Mouse (Mus musculus) testis, adult 2 months (tissue): Measurements from ENCODE around the gene Trim80. TPM values are rescaled to one million over a fixed set of nuclear protein-coding genes. Genes with fewer than 3 reads are reported as not detected.
"Not testable (repeated sequence)": the region's sequence is repeated elsewhere in the genome, so short reads cannot be mapped to it uniquely, and the experiment has no call there.

Experiments
- H3K27ac ChIP-seq: fragments of 200-500 bp; 2 replicates; pipeline ENCODE4 v1.5.1; 2012; ENCODE audit warnings: low read depth, low read length; ENCODE audit not compliant: control insufficient read depth, insufficient read depth
- H3K27me3 ChIP-seq: fragments of 200-500 bp; 2 replicates; pipeline ENCODE4 v1.6.1; 2012; ENCODE audit warnings: mild to moderate bottlenecking, low read length, moderate library complexity; ENCODE audit not compliant: control insufficient read depth, insufficient read depth
- H3K36me3 ChIP-seq: fragments of 200-500 bp; 2 replicates; pipeline ENCODE4 v1.6.1; 2012; ENCODE audit warnings: mild to moderate bottlenecking, low read length; ENCODE audit not compliant: control insufficient read depth, insufficient read depth
- H3K4me1 ChIP-seq: fragments of 200-500 bp; 2 replicates; pipeline ENCODE4 v1.6.1; 2012; ENCODE audit warnings: low read length; ENCODE audit not compliant: control insufficient read depth, insufficient read depth
- H3K4me3 ChIP-seq: fragments of 200-500 bp; 2 replicates; pipeline ENCODE4 v1.5.1; 2012; ENCODE audit warnings: low read depth, mild to moderate bottlenecking, low read length, moderate library complexity, mixed read lengths; ENCODE audit not compliant: control insufficient read depth
- CTCF ChIP-seq: fragments of 200-500 bp; IDR thresholded peaks from 2 replicates; pipeline ENCODE4 v1.5.1; 2012; ENCODE audit warnings: low read depth, mild to moderate bottlenecking, inconsistent platforms, low read length, moderate library complexity; ENCODE audit not compliant: control insufficient read depth, insufficient read depth, insufficient replicate concordance
- POLR2A ChIP-seq: fragments of 200-500 bp; IDR thresholded peaks from 2 replicates; pipeline ENCODE4 v1.6.1; 2012; ENCODE audit warnings: low read depth, mild to moderate bottlenecking, inconsistent platforms, low read length, moderate library complexity; ENCODE audit not compliant: control insufficient read depth
- polyA plus RNA-seq: library from polyadenylated mRNA; depleted of rRNA; stranded (reverse); fragments of >200 nt; gene quantifications from 2 replicates; pipeline ENCODE4 v1.2.3, GENCODE M21; 2012

Gene Trim80
- polyA plus RNA-seq, 1 experiment, result 307 TPM

- H3K27ac ChIP-seq, result peak overlapping the region; percentile 67
- TF ChIP-seq CTCF (no peak), POLR2A (no peak)
These were observed 35.5 kb downstream of the Trim80 start for GRCm38 (mm10) chr11:115475758-115476237.

GRCm38 (mm10) chr11:115476630-115477029 is 36.3 kb downstream of the Trim80 start:
- H3K27ac ChIP-seq, H3K36me3 ChIP-seq: not testable (repeated sequence)
- H3K4me1 ChIP-seq, result peaks cover 16% of the 10 kb centered on the region

More at GRCm38 (mm10) chr11:115475758-115476237, 35.5 kb downstream of the Trim80 start:
- H3K36me3 ChIP-seq, result no peaks in the 10 kb centered on the region
- no peaks in the 10 kb centered on the region for H3K27me3 ChIP-seq
- H3K4me1 ChIP-seq, result peaks cover 16% of the 10 kb centered on the region
- peak overlapping the region; percentile 92 for H3K4me3 ChIP-seq

GRCm38 (mm10) chr11:115477388-115477787 is 37.0 kb downstream of the Trim80 start:
- not testable (repeated sequence) for H3K27me3 ChIP-seq, H3K4me3 ChIP-seq, H3K36me3 ChIP-seq, H3K27ac ChIP-seq
- H3K4me1 ChIP-seq, result peaks cover 16% of the 10 kb centered on the region

More at GRCm38 (mm10) chr11:115476630-115477029, 36.3 kb downstream of the Trim80 start:
- H3K27me3 ChIP-seq, H3K4me3 ChIP-seq: not testable (repeated sequence)

GRCm38 (mm10) chr11:115478296-115478938 is 38.1 kb downstream of the Trim80 start:
- H3K4me3 ChIP-seq, result no peak overlapping the region
- TF ChIP-seq CTCF (no peak), POLR2A (no peak)
- H3K4me1 ChIP-seq, result peaks cover 16% of the 10 kb centered on the region
- H3K27me3 ChIP-seq, result no peaks in the 10 kb centered on the region
- no peaks in the 10 kb centered on the region for H3K36me3 ChIP-seq
- H3K27ac ChIP-seq, result no peak overlapping the region

GRCm38 (mm10) chr11:115481553-115482259 is 41.4 kb downstream of the Trim80 start:
- TF ChIP-seq POLR2A (no peak), CTCF (no peak)
- no peaks in the 10 kb centered on the region for H3K36me3 ChIP-seq
- H3K27ac ChIP-seq, result no peak overlapping the region

GRCm38 (mm10) chr11:115483278-115483677 is 42.9 kb downstream of the Trim80 start:
- Histone ChIP-seq H3K27me3 (no peaks in the 10 kb centered on the region), H3K4me3 (no peak overlapping the region), H3K4me1 (no peaks in the 10 kb centered on the region), H3K36me3 (no peaks in the 10 kb centered on the region), H3K27ac (no peak overlapping the region)
- TF ChIP-seq CTCF, result no peak

More at GRCm38 (mm10) chr11:115481553-115482259, 41.4 kb downstream of the Trim80 start:
- no peaks in the 10 kb centered on the region for H3K27me3 ChIP-seq
- no peaks in the 10 kb centered on the region for H3K4me1 ChIP-seq
- H3K4me3 ChIP-seq, result no peak overlapping the region

- Histone ChIP-seq H3K36me3 (no peaks in the 10 kb centered on the region), H3K4me1 (no peaks in the 10 kb centered on the region), H3K27me3 (no peaks in the 10 kb centered on the region), H3K27ac (no peak overlapping the region), H3K4me3 (no peak overlapping the region)
- TF ChIP-seq CTCF, result peak; percentile 66; the same call in 1 of the 2 replicates
- TF ChIP-seq POLR2A, result no peak
These were observed 43.4 kb downstream of the Trim80 start for GRCm38 (mm10) chr11:115483726-115484125.

GRCm38 (mm10) chr11:115485155-115485554 is 44.8 kb downstream of the Trim80 start:
- Histone ChIP-seq H3K27ac (no peak overlapping the region), H3K4me3 (no peak overlapping the region), H3K36me3 (no peaks in the 10 kb centered on the region), H3K4me1 (no peaks in the 10 kb centered on the region), H3K27me3 (no peaks in the 10 kb centered on the region)
- TF ChIP-seq POLR2A, result no peak
- TF ChIP-seq CTCF, result no peak
